Mouse (Mus musculus) 416B (cell line): Measurements from ENCODE around the gene Afp.

Experiments
- DNase-seq: peaks from one replicate; pipeline ENCODE4 v3.0.0; 2011; ENCODE audit warnings: low read depth

Gene Afp

DNA sequence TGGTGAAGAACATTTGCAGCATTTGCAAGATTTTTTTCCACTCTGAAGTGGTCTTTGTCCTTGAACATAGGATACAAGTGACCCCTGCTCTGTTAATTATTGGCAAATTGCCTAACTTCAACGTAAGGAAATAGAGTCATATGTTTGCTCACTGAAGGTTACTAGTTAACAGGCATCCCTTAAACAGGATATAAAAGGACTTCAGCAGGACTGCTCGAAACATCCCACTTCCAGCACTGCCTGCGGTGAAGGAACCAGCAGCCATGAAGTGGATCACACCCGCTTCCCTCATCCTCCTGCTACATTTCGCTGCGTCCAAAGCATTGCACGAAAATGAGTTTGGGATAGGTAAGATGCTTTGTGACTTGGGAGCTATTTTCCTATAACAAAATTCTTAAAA lies at the start of gene Afp:
Gene Afp, plus strand, starts transcription at position 220 of the 400 bp plus-strand sequence.
- DNase-seq: no peak

DNA sequence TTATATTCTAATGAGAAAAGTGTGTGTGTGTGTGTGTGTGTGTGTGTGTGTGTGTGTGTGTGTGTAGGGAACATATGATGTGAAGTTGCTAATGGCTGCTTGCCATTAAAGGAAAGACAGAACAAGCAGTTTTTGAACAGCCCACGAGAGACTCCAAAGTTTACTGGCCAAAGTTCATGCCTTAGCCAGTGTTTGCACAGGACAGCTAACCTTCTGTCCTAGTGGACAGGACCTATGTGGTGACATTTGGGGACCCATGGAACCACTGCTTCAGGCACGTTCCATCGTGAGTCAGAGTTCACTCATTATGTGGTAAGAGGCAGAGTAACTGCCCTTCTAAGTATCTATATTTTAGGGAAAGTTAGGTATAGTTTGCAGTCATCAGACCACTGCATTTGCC lies 43.0 kb upstream of the Afp start:
- DNase-seq: no peak

DNA sequence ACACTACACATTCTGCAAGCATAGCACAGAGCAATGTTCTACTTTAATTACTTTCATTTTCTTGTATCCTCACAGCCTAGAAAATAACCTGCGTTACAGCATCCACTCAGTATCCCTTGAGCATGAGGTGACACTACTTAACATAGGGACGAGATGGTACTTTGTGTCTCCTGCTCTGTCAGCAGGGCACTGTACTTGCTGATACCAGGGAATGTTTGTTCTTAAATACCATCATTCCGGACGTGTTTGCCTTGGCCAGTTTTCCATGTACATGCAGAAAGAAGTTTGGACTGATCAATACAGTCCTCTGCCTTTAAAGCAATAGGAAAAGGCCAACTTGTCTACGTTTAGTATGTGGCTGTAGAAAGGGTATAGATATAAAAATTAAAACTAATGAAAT lies 40.6 kb upstream of the Afp start:
- DNase-seq: no peak

DNA sequence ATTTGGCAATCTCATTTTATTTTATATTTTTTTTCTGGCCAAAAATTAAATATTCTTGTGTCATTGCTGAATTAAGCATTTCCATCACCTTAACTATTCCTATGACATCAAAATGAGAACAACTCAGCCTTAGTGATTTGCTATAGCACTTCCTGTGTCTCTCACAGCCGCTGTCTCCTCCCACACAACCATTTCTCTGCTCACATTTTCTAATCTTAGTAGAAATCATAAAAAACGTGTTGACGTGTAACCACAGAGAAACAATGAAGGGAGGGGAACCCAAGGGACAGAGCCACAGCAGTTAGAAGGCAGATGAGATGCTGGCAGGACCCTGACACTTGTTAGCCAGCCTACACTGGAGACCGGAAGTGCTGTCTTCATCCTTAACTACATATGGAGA lies 37.8 kb upstream of the Afp start:
- peak; percentile 7 for DNase-seq

DNA sequence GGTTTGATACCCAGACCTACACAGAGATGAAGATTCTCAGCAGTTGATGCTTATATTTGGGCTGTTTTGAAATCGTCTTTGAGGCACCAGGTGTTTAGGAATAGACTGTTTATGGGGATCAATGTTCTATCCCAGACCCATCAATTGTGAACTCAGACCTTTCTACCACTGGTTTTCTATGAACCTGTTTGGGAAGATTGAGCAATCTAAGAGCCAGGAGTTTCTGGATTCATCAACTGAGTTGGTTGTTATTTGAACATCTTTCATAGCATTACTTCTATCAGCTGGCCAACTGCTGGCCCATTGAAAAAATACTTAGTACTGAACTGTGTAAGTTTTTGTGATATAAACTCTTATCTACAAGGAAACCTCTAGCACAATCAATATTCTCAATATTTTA lies 33.3 kb upstream of the Afp start:
- DNase-seq: no peak

DNA sequence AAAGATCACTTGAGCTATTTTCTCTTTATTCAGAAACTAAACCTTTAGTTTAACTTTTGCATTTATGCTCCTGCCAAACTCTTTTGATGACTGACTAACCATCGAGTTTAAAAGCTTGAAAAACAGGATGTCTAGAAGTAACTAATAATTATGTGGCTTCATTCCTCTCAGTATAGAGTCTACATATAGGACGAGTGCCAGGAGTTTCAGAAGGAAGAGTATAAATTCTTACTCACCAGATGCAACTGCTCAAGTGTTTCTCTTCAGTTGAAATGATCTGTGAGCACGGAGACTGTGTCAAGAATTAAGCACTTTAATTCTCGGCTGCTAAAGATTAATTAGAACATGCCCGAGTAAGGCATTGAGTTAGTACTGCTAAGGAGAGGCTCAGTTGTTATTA lies 31.8 kb upstream of the Afp start:
- DNase-seq: no peak

DNA sequence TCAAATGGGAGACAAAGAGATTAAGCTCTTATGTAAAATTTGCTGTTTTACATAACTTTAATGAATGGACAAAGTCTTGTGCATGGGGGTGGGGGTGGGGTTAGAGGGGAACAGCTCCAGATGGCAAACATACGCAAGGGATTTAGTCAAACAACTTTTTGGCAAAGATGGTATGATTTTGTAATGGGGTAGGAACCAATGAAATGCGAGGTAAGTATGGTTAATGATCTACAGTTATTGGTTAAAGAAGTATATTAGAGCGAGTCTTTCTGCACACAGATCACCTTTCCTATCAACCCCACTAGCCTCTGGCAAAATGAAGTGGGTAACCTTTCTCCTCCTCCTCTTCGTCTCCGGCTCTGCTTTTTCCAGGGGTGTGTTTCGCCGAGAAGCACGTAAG lies 29.9 kb upstream of the Afp start, which contains the start of gene Alb:
Gene Alb, plus strand, starts transcription at position 279 of the 400 bp plus-strand sequence.
- DNase-seq: no peak

DNA sequence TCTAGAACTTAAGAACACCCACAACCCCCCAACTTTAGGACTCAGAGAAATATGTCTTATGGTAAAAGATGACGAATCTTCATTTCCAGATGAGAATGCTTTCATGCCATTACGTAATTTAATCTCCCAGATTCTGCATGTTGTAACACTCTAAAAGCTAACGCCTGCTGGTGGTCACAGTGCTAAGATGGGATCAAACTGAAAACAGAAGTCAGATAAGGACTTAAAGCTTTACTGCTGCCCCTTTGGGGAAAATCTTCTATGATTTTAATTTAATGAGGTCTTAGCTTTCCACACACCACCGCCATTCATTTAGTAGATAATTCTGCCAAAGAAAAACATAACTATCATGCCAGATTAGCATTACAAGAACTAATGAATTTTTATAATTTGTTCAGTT lies 23.7 kb upstream of the Afp start:
- peak; percentile 22 for DNase-seq

DNA sequence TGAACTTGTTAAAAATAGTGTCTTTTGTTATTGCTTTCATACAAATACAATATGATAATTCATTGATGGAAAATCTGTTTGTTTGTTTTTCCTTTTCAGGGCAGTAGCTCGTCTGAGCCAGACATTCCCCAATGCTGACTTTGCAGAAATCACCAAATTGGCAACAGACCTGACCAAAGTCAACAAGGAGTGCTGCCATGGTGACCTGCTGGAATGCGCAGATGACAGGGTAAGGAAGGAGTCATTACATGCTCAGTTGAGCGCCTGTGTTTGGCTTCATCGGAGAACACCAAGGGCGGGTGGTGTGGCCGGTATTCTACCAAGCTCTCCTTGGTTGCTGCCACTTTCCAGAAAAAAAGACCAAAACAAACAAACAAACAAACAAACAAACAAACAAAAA lies 23.3 kb upstream of the Afp start:
- no peak for DNase-seq

DNA sequence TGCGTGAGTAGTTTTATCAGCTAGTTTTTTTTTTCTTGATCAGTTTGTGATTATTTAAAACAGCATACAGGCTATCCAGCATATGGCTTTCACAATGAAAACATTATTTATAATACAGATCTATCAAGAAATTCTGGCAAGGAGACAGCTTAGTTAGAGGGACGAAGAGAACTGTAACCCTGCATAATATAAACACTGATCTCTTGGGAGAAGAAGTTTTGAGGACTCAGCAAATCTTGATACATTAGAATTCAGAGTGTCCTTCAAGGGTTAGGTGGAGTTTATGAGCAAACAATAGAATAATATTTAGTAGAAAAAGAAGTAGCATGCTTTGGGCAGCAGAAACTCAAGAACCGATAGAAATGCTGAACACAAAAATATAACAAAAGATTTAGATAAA lies 19.7 kb upstream of the Afp start:
- DNase-seq: no peak

DNA sequence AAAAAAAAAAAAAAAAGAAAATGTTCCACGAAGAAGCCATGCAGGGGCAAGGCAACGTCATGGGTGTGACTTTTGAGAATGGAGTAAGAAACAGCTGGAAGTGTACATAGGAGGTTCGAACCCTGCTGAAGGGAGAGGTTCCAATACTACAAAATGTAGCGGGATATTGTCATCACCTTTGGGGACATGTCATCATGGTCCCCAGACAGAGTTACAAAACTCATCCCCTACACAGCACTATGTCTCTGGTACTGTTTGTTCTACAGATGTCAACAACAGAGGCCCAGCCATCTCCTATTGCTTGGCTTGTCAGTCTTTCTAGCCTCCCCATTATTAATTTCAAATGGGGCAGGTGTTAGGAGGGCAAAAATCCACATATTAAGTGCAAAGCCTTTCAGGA lies 16.6 kb upstream of the Afp start:
- DNase-seq: no peak

DNA sequence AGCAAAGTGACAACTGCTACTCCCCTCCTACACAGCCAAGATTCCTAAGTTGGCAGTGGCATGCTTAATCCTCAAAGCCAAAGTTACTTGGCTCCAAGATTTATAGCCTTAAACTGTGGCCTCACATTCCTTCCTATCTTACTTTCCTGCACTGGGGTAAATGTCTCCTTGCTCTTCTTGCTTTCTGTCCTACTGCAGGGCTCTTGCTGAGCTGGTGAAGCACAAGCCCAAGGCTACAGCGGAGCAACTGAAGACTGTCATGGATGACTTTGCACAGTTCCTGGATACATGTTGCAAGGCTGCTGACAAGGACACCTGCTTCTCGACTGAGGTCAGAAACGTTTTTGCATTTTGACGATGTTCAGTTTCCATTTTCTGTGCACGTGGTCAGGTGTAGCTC lies 16.2 kb upstream of the Afp start:
- DNase-seq: no peak

DNA sequence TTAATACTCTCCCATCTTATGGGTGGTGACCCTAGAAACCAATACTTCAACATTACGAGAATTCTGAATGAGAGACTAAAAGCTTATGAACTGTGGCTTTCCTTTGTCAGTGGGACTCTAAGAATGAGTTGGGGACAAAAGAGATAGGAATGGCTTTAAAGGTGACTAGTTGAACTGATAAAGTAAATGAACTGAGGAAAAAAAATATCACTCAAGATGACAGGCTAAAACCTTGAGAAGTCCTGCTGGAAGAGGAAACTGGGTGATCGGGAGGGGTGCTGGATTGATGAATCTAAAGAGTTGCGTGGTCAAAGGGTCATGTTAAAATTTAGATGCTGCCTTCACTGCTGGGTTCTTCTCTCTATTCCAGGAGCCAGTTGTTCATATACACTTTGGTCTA lies 13.8 kb upstream of the Afp start:
- DNase-seq: no peak

DNA sequence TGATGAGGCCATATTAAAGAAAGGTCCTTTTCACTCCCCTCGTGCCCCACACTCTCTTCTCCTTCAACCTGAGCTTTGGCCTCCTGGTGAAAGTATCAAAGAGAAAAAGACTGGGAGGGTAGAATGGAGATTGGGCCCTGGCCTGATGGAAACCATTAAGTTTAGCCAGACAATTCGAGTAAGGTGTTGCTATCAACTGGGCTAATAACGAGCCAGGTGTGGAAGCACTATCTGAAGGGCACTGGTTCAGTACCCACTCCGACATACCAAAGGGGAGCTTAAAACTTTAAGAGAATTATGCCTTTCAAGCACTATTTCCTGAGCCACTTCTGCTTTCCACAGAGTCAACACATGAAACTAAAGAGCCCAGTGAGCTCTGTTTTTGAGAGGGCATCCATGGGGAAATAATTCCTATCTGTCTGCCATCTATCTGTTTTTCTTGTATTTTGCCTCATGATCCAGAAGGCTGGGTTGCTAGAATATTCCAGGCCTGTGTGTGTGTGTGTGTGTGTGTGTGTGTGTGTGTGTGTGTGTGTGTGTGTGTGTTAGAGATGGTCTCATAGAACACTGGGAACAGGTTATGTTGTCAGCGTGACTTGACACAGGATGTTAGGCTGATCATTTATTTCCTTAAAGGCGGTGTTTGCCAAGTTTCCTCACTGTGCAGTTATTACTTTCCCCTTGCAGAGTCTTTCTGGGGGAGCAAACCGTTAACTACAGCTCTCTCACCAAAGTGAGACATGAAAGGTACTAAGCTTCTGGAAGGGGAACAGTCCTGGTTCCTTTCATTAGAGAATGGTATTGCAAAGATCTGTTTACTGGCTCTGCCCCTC lies 13.0 kb upstream of the Afp start:
- no peak for DNase-seq

DNA sequence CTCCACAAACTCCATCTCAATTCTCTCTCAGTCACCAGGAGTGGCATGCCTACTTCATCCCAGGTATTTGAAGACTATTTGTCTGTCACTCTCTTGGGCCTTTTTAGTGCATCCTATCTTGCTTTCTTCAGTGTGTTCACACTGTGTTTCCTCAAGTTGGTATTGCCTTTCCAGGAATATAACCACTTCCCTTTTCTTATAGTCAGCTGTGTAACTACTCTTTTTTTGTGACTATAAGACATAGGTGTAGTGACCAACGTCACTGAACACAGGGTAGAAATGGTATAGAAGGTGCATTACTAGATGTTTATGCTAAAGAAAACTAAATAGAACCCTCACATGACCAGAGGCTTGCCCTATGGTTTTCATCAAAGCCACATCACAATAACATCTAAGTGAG lies 11.7 kb upstream of the Afp start:
- DNase-seq: peak; percentile 11

DNA sequence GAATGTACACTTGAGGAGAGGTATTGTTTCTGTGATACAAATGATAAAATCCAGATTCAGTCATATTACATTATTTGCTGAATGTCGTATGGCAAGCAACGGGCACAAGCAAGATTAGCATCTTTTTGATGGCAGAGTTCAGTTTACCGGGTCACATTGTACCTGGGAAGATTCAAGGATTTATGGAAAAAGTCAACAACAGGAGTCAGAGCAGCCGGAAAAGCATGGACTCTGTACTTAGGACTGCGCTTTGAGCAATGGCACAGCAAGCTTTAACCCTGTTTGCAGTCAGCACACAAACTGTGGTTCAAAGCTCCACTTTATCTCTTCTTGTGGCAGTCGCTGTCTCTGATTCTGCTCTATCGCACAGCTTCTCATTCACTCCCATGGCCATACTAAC lies 4.9 kb upstream of the Afp start:
- DNase-seq: no peak

DNA sequence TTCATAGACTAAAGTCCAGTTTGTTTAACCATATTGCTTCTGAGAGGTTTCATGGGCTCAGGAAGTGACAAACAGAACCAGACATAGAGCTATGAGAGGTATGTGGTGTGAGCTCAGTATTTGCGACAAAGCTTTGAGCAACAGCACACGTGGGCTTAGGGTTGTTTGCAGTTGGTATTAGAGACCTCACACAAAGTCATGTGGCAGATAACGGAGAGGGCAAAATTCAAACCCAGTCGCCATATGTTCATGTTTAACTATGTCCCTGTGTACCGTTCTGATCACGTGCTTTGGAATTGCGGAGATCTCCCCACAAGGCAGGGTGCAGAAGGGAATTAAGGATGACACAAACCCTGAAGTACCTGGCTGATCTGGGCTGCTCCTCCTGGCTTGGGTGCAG lies 2.2 kb upstream of the Afp start:
- no peak for DNase-seq

DNA sequence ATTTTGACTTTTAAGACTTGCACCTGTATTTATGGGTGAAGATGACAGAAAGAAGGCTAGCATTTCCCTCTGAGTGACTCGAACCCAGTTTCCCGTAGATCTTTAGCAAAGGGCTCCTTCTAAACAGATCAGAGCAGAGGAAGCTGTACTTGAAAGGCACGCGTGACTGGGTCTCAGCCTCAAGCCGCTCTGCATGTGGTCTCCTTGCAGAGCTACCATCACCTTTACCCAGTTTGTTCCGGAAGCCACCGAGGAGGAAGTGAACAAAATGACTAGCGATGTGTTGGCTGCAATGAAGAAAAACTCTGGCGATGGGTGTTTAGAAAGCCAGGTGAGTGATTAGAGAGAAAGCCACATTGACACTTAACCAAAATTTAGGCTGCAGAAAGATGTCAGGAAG lies 1.9 kb downstream of the Afp start:
- no peak for DNase-seq

DNA sequence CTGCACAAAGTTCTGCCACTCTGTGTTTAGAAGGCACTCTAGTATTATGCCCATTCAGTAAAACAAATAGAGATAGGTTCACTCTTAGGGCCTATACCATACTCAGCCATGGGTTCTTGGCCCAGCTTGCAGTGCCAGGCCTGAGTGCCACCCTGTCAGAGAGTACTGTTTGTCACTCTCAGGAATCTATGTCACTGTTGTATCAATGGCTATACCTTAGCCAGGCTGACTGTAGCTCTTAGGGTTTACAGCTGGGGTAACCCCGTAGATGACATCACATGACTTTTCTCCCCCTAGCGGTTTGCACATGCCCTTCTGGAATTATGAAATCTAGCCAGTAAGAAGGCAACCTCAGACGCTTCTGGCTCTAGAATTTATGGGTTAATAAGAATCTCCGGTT lies 3.8 kb downstream of the Afp start:
- no peak for DNase-seq

DNA sequence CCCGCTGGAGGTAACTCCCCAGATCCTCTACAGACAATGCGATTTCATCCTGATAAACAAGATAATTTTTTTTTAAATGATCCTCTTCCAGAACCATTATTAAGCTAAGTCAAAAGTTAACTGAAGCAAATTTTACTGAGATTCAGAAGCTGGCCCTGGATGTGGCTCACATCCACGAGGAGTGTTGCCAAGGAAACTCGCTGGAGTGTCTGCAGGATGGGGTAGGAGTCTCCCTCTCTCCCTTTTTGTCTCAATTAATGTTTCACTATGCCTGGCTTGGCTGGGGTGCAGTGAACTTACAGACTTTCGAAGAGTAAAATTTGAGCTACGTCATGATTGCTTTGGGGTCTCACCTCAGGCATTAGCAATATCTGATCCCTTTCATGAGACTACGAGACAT lies 9.0 kb downstream of the Afp start:
- no peak for DNase-seq

DNA sequence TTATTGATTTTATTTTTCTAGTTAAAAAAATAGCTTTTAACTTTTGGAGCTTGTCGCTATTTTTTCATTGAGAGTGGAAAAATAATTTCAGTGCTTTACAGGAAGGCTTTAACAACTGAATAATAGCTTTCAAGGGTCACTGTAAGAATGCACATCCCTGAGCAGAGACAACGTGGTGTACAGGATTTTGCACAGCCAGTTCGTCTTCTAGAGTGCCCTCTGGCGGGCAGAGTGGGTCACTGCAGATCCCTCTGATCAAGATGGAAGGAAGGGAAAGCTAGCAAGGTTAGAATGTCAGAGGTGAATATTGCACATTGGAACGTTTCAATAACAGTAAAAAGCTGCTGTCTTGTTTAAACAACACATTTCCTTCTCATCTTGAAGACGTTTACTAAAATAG lies 10.2 kb downstream of the Afp start:
- DNase-seq: peak; percentile 75

DNA sequence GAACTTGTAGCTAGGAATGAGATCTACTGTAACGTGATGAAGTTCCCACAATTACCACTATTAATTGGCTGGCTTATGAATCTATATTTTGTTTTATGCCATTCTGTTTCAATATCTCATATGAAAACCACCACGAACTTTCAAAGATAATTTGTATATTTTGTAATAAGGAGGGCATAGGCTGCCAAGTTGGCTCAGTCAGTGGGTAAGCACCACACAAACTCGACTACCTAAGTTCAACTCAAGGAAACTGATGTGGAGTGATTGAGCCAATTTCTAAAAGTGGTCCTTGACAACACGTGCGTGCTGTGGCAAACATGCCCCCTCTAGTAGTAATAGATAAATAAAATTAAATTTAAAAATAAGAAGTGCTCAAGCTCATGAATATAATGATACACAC lies 11.2 kb downstream of the Afp start:
- no peak for DNase-seq

DNA sequence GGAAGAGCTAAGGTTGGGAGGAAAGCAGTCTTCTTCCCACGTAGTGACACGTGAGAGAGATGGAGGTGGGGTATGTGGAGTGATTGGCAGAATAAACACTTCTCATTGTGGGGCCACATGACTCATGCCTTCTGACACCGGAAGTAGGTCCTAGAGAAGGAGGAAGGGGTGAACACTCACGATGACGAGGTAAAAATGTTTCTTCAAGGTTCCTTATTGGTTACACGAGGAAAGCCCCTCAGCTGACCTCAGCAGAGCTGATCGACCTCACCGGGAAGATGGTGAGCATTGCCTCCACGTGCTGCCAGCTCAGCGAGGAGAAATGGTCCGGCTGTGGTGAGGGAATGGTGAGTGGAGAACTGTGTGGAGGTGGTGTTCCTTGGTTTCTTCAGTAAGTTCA lies 14.2 kb downstream of the Afp start:
- DNase-seq: peak; percentile 92

DNA sequence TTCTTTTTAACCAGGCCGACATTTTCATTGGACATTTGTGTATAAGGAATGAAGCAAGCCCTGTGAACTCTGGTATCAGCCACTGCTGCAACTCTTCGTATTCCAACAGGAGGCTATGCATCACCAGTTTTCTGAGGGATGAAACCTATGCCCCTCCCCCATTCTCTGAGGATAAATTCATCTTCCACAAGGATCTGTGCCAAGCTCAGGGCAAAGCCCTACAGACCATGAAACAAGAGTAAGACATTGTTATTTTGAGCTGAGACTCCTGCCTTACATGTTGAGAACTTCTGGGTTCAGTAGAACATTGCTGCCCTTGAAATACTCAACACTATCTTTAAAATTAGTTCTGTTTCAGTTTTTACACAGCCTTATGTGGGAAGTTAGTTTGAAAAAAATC lies 16.0 kb downstream of the Afp start:
- DNase-seq: no peak
